Mouse (Mus musculus) forebrain, embryonic 14.5 days (tissue): ENCODE measurements around the gene Rd3l. TPM values are rescaled to one million over a fixed set of nuclear protein-coding genes. Genes with fewer than 3 reads are reported as not detected.

Experiments
- ATAC-seq: fragments of 200-750 bp; cut with Nextera tagmentation; 2 replicates; pipeline ENCODE4 v1.8.0; 2017; ENCODE audit warnings: mild to moderate bottlenecking, moderate library complexity
- DNase-seq: peaks from one replicate; pipeline ENCODE4 v3.0.0-alpha.2; 2015; ENCODE audit warnings: low spot score
- H3K27ac ChIP-seq: fragments of 300-500 bp; sonication (generic); 2 replicates; pipeline ENCODE4 v1.5.1; 2014; ENCODE audit warnings: low read depth, mild to moderate bottlenecking, control low read depth, low read length, moderate library complexity
- H3K27me3 ChIP-seq: fragments of 300-500 bp; sonication (generic); replicated peaks from 2 replicates; pipeline ENCODE4 v1.6.1; 2014; ENCODE audit warnings: low read length, control low read depth, mixed read lengths; ENCODE audit not compliant: control insufficient read depth, insufficient read depth
- H3K36me3 ChIP-seq: fragments of 300-500 bp; sonication (generic); 2 replicates; pipeline ENCODE4 v1.6.1; 2014; ENCODE audit warnings: low read length, control low read depth; ENCODE audit not compliant: control insufficient read depth, insufficient read depth
- H3K4me1 ChIP-seq: fragments of 300-500 bp; sonication (generic); 2 replicates; pipeline ENCODE4 v1.6.1; 2014; ENCODE audit warnings: antibody characterized with exemption, low read length, control low read depth; ENCODE audit not compliant: control insufficient read depth, insufficient read depth
- H3K4me2 ChIP-seq: fragments of 300-500 bp; sonication (generic); 2 replicates; pipeline ENCODE4 v1.6.1; 2014; ENCODE audit warnings: mild to moderate bottlenecking, control low read depth, low read length
- H3K4me3 ChIP-seq: fragments of 300-500 bp; sonication (generic); 2 replicates; pipeline ENCODE4 v1.5.1; 2014; ENCODE audit warnings: low read depth, low read length, control low read depth
- H3K9ac ChIP-seq: fragments of 300-500 bp; sonication (generic); 2 replicates; pipeline ENCODE4 v1.6.1; 2014; ENCODE audit warnings: mild to moderate bottlenecking, low read length, control low read depth, moderate library complexity
- H3K9me3 ChIP-seq: fragments of 300-500 bp; sonication (generic); replicated peaks from 2 replicates; pipeline ENCODE4 v1.6.1; 2016; ENCODE audit warnings: low read length, control low read depth, mixed read lengths; ENCODE audit not compliant: control insufficient read depth
- WGBS: fragments of 180-500 bp; shearing (Covaris S2); extraction: QIAGEN DNeasy Blood & Tissue Kit; methylation state at CpG from one replicate; pipeline ENCODE4 v1.1.7; 2014; 5-methylcytosine and 5-hydroxymethylcytosine counted together
- polyA plus RNA-seq: library from polyadenylated mRNA; unstranded; fragments of >200 nt; fragmentation: Nextera tagmentation; extraction: Ambion mirVana; gene quantifications from 2 replicates; pipeline ENCODE4 v1.2.1, GENCODE M21; 2014

Rd3l gene
- polyA plus RNA-seq, result not detected in 2 replicates

DNA sequence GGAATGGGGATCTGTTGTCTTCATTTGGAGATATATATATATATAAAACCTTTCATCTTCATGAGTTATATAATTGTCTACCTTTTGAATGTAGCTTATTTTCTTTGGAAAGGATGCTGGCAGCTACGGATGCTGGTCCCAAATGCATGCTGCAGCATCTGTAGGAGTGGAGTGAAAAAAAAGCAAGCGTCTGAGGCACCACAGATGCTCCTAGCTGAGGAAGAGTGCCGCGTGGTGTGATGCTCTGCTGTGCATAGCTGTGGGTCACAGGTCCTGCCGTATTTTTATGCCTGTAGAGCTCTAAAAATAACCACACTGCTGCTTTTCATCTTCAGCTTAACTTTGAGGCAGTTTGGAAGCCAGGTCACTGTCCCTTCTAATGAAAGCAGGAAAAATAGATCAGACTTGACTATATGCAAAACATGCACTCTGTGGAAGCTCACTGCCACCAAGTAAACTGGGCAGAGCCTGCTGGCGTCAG is at the start of gene Rd3l:
TSS of gene Rd3l (minus strand) at position 431 of the 481 bp plus-strand sequence.
- Histone ChIP-seq H3K9me3 (no peaks in the 10 kb centered on the region), H3K4me3 (no peak within 1 kb of the TSS), H3K36me3 (no peaks in the 10 kb centered on the region), H3K4me1 (peaks cover 9% of the 10 kb centered on the region; the same call in 1 of the 2 replicates), H3K4me2 (no peak within 1 kb of the TSS), H3K27ac (no peak within 1 kb of the TSS), H3K27me3 (no peaks in the 10 kb centered on the region), H3K9ac (no peak within 1 kb of the TSS)
- no peak for DNase-seq
- 82% methylated on average over 6 of the region's 6 CpGs for WGBS
- ATAC-seq, result no peak

DNA sequence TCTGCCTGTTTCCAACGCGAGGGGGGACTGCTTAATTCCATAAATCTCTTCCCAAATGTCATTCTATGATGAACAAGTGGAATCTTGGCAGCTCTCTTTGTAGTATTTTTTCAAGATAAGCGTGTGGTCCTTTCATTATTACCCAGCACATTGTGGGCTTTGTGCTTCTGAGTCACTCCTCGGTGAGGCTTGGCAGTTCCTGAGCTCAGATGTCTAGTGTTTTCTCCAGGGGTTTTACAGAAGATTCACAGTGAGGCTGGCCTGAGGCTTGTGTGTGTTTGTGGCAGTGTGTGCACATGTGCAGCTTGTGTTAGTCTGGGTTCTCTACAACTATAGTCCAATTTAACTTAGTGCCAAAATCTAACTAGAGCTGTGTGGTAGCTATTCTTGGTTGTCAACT is 46.3 kb upstream of the Rd3l start:
- DNase-seq, result no peak
- no peaks in the 10 kb centered on the region for H3K36me3 ChIP-seq
- no peak overlapping the region for H3K4me2 ChIP-seq
- ATAC-seq, result no peak
- no peak overlapping the region for H3K9ac ChIP-seq
- no peak overlapping the region for H3K27ac ChIP-seq
- H3K4me1 ChIP-seq, result no peaks in the 10 kb centered on the region
- 71% methylated on average over 4 of the region's 4 CpGs for WGBS
- H3K4me3 ChIP-seq, result no peak overlapping the region
- H3K9me3 ChIP-seq, result no peaks in the 10 kb centered on the region
- no peaks in the 10 kb centered on the region for H3K27me3 ChIP-seq

DNA sequence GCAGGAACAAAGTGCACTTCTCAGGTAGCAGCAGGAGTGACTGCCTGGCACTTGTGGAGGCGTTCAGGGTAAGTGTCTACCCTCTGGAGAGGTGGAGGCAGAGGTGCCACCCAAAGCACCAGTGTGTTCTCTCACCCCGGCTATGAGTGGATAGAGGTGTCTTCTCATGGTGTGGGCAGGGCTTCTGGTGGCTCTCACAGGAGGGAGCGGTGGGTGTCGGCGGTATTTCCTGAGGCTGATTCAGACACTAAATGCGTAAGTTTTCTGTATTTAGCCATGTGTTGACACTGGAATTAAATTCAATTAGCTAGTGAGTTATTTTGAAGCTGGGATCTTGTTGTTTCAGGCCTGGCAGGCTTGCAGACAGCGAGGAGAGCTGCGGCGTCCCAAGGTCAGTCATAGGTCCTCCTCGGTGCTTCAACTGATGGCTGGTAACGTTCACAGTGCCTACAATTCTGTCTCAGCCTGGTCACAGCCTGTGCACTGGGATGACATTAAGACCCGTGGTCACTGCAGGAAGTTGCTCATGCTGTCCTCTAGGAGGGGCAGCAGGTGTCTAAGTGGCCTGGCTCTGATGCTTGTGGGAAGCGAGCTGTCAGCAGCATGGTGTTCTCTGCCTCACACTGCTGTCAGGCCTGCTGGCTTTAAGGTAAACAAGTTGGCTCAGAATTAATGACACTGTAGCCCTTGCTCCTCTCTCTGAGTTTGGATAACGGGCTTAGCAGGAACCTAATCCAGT is 45.0 kb upstream of the Rd3l start:
- H3K4me2 ChIP-seq, result no peak overlapping the region
- H3K9ac ChIP-seq, result no peak overlapping the region
- H3K27me3 ChIP-seq, result no peaks in the 10 kb centered on the region
- DNase-seq, result no peak
- 85% methylated on average over 14 of the region's 14 CpGs for WGBS
- no peak overlapping the region for H3K27ac ChIP-seq
- no peaks in the 10 kb centered on the region for H3K4me1 ChIP-seq
- no peaks in the 10 kb centered on the region for H3K36me3 ChIP-seq
- H3K4me3 ChIP-seq, result no peak overlapping the region
- ATAC-seq, result no peak
- H3K9me3 ChIP-seq, result no peaks in the 10 kb centered on the region

DNA sequence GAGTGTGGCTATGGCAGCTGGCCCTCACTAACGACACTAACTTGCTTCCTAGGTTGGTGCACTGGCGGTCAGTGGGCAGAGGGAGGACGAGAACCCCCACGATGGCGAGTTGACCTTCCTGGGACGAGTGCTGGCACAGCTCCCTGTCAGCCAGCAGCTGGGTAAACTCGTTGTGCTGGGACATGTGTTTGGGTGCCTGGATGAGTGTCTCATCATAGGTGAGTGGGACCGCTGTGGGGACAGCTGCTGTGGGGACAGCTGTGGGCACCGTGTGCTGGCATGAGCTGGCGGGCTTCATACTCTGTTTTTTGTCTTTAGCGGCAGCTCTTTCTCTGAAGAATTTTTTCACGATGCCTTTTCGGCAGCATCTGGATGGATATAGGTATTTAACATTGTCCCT is 44.3 kb upstream of the Rd3l start:
- ATAC-seq, result no peak
- no peak overlapping the region for H3K4me3 ChIP-seq
- WGBS, result 89% methylated on average over 13 of the region's 13 CpGs

DNA sequence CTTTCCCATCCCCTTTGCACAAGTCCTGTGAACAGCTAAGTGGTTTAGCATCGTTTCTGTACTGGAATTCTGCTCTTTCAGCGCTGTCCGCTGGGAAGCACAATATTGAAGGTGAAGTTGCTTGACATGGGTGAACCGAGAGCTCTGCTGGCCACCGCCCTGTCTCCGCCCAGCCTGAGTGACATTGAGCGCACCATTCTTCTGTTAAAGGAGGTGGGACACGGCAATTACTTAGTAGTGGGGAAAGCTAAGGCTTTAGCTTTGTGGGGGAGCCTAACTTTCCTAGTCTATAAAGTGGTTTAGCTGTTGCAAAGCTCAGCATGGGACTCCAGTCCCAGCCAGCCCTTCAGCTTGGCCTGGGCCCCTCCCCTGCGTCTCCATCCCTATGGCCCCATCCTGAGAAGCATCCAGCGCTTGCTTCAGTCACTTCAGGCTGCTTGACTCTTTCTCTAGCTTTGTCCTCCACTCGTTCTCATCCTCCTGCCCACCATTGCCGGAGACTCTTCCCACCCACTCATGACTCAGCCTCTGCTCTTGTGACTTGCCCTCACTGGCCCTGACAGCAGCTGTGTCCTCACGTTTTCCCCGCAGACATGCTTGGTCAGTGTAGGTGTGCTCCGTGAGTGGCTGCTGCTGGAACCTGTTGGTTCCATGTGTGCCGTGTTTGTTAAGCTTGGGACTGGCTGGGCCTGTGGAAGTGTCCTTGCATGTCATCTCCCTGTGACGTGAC is 43.6 kb upstream of the Rd3l start:
- no peaks in the 10 kb centered on the region for H3K4me1 ChIP-seq
- 78% methylated on average over 17 of the region's 17 CpGs for WGBS
- no peak overlapping the region for H3K27ac ChIP-seq
- no peak overlapping the region for H3K9ac ChIP-seq
- H3K4me3 ChIP-seq, result no peak overlapping the region
- no peaks in the 10 kb centered on the region for H3K36me3 ChIP-seq
- no peaks in the 10 kb centered on the region for H3K27me3 ChIP-seq
- H3K4me2 ChIP-seq, result no peak overlapping the region
- DNase-seq (no peak), ATAC-seq (no peak)
- H3K9me3 ChIP-seq, result no peaks in the 10 kb centered on the region

More for the DNA sequence above, 44.3 kb upstream of the Rd3l start:
- Histone ChIP-seq H3K9ac (no peak overlapping the region), H3K4me1 (no peaks in the 10 kb centered on the region), H3K36me3 (no peaks in the 10 kb centered on the region), H3K27ac (no peak overlapping the region), H3K9me3 (no peaks in the 10 kb centered on the region), H3K27me3 (no peaks in the 10 kb centered on the region), H3K4me2 (no peak overlapping the region)
- no peak for DNase-seq

DNA sequence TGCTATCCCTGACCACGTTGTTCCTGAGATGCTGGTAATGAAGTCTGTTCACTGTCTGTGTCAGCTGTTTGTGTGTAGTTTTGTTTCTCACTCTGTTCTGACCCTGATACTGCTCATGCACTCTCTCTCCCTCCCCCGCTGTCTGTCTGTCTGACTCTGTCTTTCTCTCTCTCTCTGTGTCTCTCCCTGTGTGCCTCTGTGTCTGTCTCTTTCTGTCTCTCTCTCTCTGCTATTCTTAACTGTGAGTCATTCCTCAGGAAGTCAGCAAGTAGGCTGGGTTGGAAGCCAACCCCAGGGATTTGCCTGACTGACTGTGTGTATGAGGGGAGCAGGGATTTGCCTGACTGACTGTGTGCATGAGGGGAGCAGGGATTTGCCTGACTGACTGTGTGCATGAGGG is 42.2 kb upstream of the Rd3l start:
- Histone ChIP-seq H3K4me3 (no peak overlapping the region), H3K4me1 (no peaks in the 10 kb centered on the region), H3K36me3 (no peaks in the 10 kb centered on the region), H3K27ac (no peak overlapping the region), H3K9ac (no peak overlapping the region), H3K4me2 (no peak overlapping the region), H3K9me3 (no peaks in the 10 kb centered on the region), H3K27me3 (no peaks in the 10 kb centered on the region)
- DNase-seq (no peak), ATAC-seq (no peak)
- 89% methylated on average over 2 of the region's 2 CpGs for WGBS

DNA sequence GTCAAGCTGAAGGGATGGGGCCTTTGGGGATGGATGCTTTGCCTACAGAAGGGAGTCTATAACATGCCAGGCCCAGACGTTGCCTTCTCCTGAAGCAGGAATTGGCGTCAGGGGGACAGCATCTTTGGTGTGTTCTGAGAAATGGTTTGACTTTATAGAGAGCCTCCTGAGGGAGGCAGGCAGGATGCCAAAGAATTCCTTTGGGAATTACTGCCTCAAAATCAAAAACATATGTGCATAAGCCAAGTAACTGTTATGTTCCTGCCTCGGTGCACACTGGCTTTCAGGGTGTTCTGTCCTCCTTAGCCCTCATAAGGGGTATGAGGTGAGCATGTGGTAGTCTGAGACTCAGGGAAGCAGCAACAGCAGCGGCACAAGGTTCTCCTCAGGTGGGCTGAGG is 35.2 kb upstream of the Rd3l start:
- no peak overlapping the region for H3K27ac ChIP-seq

DNA sequence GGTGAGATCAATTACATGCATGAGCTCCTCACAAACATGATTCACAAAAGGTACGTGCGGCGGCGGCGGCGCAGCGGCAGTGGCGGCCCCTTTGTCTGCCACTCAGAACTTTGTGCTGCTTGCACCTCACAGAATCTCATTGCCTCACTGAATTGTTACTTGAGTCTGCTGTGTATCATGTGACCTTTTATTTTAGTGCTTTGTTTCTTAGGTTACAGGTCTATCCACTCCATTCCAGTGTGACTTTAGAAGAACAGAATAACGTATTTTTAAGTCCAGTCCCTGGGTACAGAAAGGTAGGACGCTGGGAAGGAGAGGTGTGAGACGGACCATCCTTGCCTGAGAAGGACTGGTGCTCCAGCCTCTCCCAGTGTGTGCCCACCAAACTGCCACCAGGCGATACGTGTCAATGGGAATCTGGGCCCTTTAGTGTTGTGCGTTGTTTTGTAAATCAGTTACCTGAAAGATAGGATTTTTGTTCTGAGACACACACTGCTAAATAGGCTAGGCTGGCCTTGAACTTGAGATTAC is 32.2 kb upstream of the Rd3l start:
- H3K27me3 ChIP-seq, result no peaks in the 10 kb centered on the region
- peak; percentile 71 for ATAC-seq
- no peaks in the 10 kb centered on the region for H3K9me3 ChIP-seq
- H3K4me2 ChIP-seq, result peak overlapping the region; percentile 44
- peak; percentile 51 for DNase-seq
- H3K27ac ChIP-seq, result peak overlapping the region; percentile 35; the same call in 1 of the 2 replicates
- H3K4me1 ChIP-seq, result no peaks in the 10 kb centered on the region; the same call in 1 of the 2 replicates
- WGBS, result 3% methylated on average over 14 of the region's 14 CpGs
- H3K36me3 ChIP-seq, result no peaks in the 10 kb centered on the region
- no peak overlapping the region; the same call in 1 of the 2 replicates for H3K9ac ChIP-seq
- H3K4me3 ChIP-seq, result no peak overlapping the region

More for the DNA sequence above, 35.2 kb upstream of the Rd3l start:
- Histone ChIP-seq H3K4me3 (no peak overlapping the region), H3K4me2 (no peak overlapping the region), H3K4me1 (no peaks in the 10 kb centered on the region; the same call in 1 of the 2 replicates), H3K9me3 (no peaks in the 10 kb centered on the region), H3K9ac (no peak overlapping the region), H3K36me3 (no peaks in the 10 kb centered on the region), H3K27me3 (no peaks in the 10 kb centered on the region)
- 69% methylated on average over 4 of the region's 4 CpGs for WGBS
- ATAC-seq (no peak), DNase-seq (no peak)
